Mouse (Mus musculus) neutrophil, adult 83 days (primary cell): ENCODE results near the gene Phldb3. TPM values are rescaled to one million over a fixed set of nuclear protein-coding genes. Genes with fewer than 3 reads are reported as not detected.

Source experiments
- total RNA-seq, 2 experiments: library from RNA; stranded (reverse); gene quantifications; one replicate each; pipeline ENCODE4 v1.2.4; 2023

Phldb3 gene
- 1 to 10 TPM; 6.0 to 6.7 TPM for total RNA-seq

GRCm38 (mm10) chr7:24610144-24610878 lies at the start of gene Phldb3:
Phldb3 (plus strand) TSS chr7:24610763.

GRCm38 (mm10) chr7:24587330-24588105 lies 23.0 kb upstream of the Phldb3 start, which contains the start of the genes Ethe1 and Zfp575:
Ethe1 (plus strand) TSS chr7:24587543.
Zfp575 (minus strand) TSS chr7:24587641.

GRCm38 (mm10) chr7:24636264-24636663 lies 25.7 kb downstream of the Phldb3 start, which contains the start of gene Lypd3:
Lypd3 (plus strand) TSS chr7:24636550.

GRCm38 (mm10) chr7:24676575-24676974 lies 66.0 kb downstream of the Phldb3 start, which contains the start of gene Tex101:
Tex101 (minus strand) TSS chr7:24676675.

Other genes starting within 250 kb of the Phldb3 start
- 10 to 100 TPM; 18.0 to 23.3 TPM for gene Kcnn4, start 240.5 kb upstream of the Phldb3 start, total RNA-seq
- gene Smg9, start 211.1 kb upstream of the Phldb3 start, total RNA-seq: 10 to 100 TPM; 47.5 to 50.1 TPM
- 1 to 10 TPM; 1.2 to 1.6 TPM for gene Irgc1, start 158.5 kb upstream of the Phldb3 start, total RNA-seq
- 100 to 1,000 TPM; 869 to 905 TPM for gene Plaur, start 148.3 kb upstream of the Phldb3 start, total RNA-seq
- under 1 TPM in 1 of 2 experiments, not detected in 1; 0.20 TPM for gene Cadm4, start 128.7 kb upstream of the Phldb3 start, total RNA-seq
- under 1 TPM; 0.53 to 0.96 TPM for gene Zfp428, start 103.8 kb upstream of the Phldb3 start, total RNA-seq
- gene AC161166.1, start 98.3 kb upstream of the Phldb3 start, total RNA-seq: not detected
- 1 to 10 TPM; 5.8 to 6.4 TPM for gene Irgq, start 80.1 kb upstream of the Phldb3 start, total RNA-seq
- gene Pinlyp, start 64.6 kb upstream of the Phldb3 start, total RNA-seq: not detected
- gene Xrcc1, start 64.5 kb upstream of the Phldb3 start, total RNA-seq: 10 to 100 TPM; 33.5 to 34.6 TPM
- 10 to 100 TPM; 64.1 to 70.6 TPM for gene Ethe1, start 23.2 kb upstream of the Phldb3 start, total RNA-seq
- gene Zfp575, start 23.1 kb upstream of the Phldb3 start, total RNA-seq: under 1 TPM in 1 of 2 experiments, not detected in 1; 0.15 TPM
- gene Lypd3, start 25.8 kb downstream of the Phldb3 start, total RNA-seq: not detected
- not detected for gene Tex101, start 65.9 kb downstream of the Phldb3 start, total RNA-seq
- 1 to 10 TPM in 1 of 2 experiments, not detected in 1; 1.4 TPM for gene BC049730, start 98.5 kb downstream of the Phldb3 start, total RNA-seq
- gene Gm4763, start 116.1 kb downstream of the Phldb3 start, total RNA-seq: 1 to 10 TPM; 7.2 to 7.3 TPM
- 1,000 to 10,000 TPM; 1,228 to 1,288 TPM for gene Cd177, start 149.5 kb downstream of the Phldb3 start, total RNA-seq
- 10 to 100 TPM; 68.3 to 68.8 TPM for gene Ceacam10, start 166.4 kb downstream of the Phldb3 start, total RNA-seq